Comparison of ENCODE assay signal across 9 mouse cellular contexts in the genomic region with DNA sequence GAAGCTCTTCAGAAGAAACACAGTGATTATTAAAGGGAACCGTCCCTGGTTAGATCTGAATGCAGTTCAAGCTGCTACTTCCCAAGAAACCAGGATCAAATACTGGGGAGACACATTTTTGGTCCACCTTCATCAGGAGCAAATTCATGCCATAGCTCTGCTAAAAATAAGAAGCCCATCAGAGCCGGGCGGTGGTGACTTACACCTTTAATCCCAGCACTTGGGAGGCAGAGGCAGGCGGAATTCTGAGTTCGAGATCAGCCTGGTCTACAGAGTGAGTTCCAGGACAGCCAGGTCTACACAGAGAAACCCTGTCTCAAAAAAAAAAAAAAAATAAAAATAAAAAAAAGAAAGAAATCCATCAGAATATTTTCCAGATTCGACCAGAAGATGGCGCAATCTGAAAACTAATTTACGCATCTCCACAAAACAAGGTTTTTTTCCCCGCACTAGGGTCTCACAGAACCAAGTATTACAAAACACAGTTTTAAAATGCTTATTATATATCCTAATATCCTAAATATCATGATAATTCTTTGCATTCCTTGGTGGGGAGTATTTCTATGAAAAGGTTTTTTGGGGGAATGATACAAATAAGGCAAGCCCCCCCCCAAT. TPM values are rescaled to one million over a fixed set of nuclear protein-coding genes. Genes with fewer than 3 reads are reported as not detected.
DNase-seq lines count a peak whose midpoint lies in the region; ATAC-seq and TF ChIP-seq lines count a peak whose summit lies in the region.
"Had no signal": no experiment of that assay in that cellular context is flagged by ENCODE, and none has a peak within 500 bp of the region (broad histone marks: within the 10 kb centered on the region; RNA-seq: fewer than 3 reads in every experiment).

No protein-coding gene starts in this region.

- H3K4me3 ChIP-seq in layer of hippocampus, adult 2 months: no peak overlapping the region
- H3K4me3 ChIP-seq in limb, embryonic 10.5 days: no peak overlapping the region
- no peak overlapping the region for H3K4me3 ChIP-seq in forebrain, embryonic 15.5 days
- H3K4me3 ChIP-seq: stomach, embryonic 15.5 days had no signal

- no peak overlapping the region for H3K9ac ChIP-seq in forebrain, embryonic 15.5 days (replicated peaks)
- H3K9ac ChIP-seq: stomach, embryonic 15.5 days had no signal

- DNase-seq in CD4-positive, CD25-positive, alpha-beta regulatory T cell, adult 2 months (ENCODE audit: low read depth, low spot score): peak; percentile 55
- DNase-seq in layer of hippocampus, adult 2 months (ENCODE audit: low spot score in 2 of 2): peak in 1 of 2 experiments; percentile 52
- no peak for DNase-seq in layer of hippocampus, adult 8-10 months (ENCODE audit: low spot score in 2 of 2)
- peak; percentile 36 for DNase-seq in brain, adult 2 months (ENCODE audit: low read depth, low spot score)
- no peak for DNase-seq in limb, embryonic 10.5 days (ENCODE audit: low spot score)
- no peak for DNase-seq in layer of hippocampus, adult 9-10 months (ENCODE audit: low spot score)

- no peaks in the 10 kb centered on the region for H3K9me3 ChIP-seq in limb, embryonic 10.5 days (replicated peaks)
- no peaks in the 10 kb centered on the region for H3K9me3 ChIP-seq in forebrain, embryonic 15.5 days
- H3K9me3 ChIP-seq: stomach, embryonic 15.5 days had no signal

- H3K27me3 ChIP-seq in limb, embryonic 10.5 days (ENCODE audit: low read depth, poor library complexity, severe bottlenecking): no peaks in the 10 kb centered on the region
- H3K27me3 ChIP-seq in forebrain, embryonic 15.5 days: no peaks in the 10 kb centered on the region
- H3K27me3 ChIP-seq: stomach, embryonic 15.5 days had no signal

- ATAC-seq in CD4-positive, CD25-positive, alpha-beta regulatory T cell, adult 4 months: no peak
- ATAC-seq in forebrain, embryonic 15.5 days (replicated peaks): no peak

- H3K27ac ChIP-seq in layer of hippocampus, adult 2 months: no peak overlapping the region
- H3K27ac ChIP-seq in limb, embryonic 10.5 days: peak overlapping the region; percentile 28; the same call in 1 of the 2 replicates
- H3K27ac ChIP-seq in forebrain, embryonic 15.5 days (replicated peaks): no peak overlapping the region
- H3K27ac ChIP-seq: stomach, embryonic 15.5 days had no signal

- H3K4me2 ChIP-seq in forebrain, embryonic 15.5 days (replicated peaks): no peak overlapping the region
- H3K4me2 ChIP-seq: stomach, embryonic 15.5 days had no signal

- TF ChIP-seq CTCF in layer of hippocampus, adult 2 months (conservative IDR thresholded peaks at IDR 0.05): peak; percentile 78

- H3K4me1 ChIP-seq in limb, embryonic 10.5 days: no peaks in the 10 kb centered on the region
- peaks cover 3% of the 10 kb centered on the region; the same call in 1 of the 2 replicates for H3K4me1 ChIP-seq in forebrain, embryonic 15.5 days
- H3K4me1 ChIP-seq: stomach, embryonic 15.5 days had no signal

- 57% methylated on average over 9 of the region's 9 CpGs for WGBS in limb, embryonic 10.5 days
- WGBS in forebrain, embryonic 15.5 days: 45% methylated on average over 9 of the region's 9 CpGs

- 0 out of 2 replicates have a peak, but pooled peaks cover 3% of the 10 kb centered on the region for H3K36me3 ChIP-seq in limb, embryonic 10.5 days
- H3K36me3 ChIP-seq in forebrain, embryonic 15.5 days: no peaks in the 10 kb centered on the region
- H3K36me3 ChIP-seq: stomach, embryonic 15.5 days had no signal

RNA-seq across cellular contexts. Expression of a gene that starts 45.4 kb away (rescaled TPM):
- under 1 TPM in 1 of 2 experiments, not detected in 1; 0.94 TPM for polyA plus RNA-seq in CD4-positive, CD25-positive, alpha-beta regulatory T cell, adult 4 months (2017; shearing (Covaris generic))
- total RNA-seq in layer of hippocampus, adult 2 months (2021): not detected
- total RNA-seq in layer of hippocampus, adult 8-10 months (2022): not detected
- not detected in 2 replicates for polyA plus RNA-seq in limb, embryonic 10.5 days (2016; fragmentation: Nextera tagmentation; extraction: Ambion mirVana)
- polyA plus RNA-seq in forebrain, embryonic 15.5 days (2015; fragmentation: Nextera tagmentation; extraction: Ambion mirVana): not detected in 2 replicates
- polyA plus RNA-seq: stomach, embryonic 15.5 days had no signal

Comparison
In these comparisons a context has a peak if more than half of its experiments do, and no peak if none do; other contexts are left out.
1. DNase-seq: peak in CD4-positive, CD25-positive, alpha-beta regulatory T cell, adult 2 months (single experiment) and brain, adult 2 months (single experiment); none in layer of hippocampus, adult 8-10 months (0 of 2), limb, embryonic 10.5 days (single experiment) and layer of hippocampus, adult 9-10 months (single experiment).